Mouse (Mus musculus) regulatory T cell (primary cell): ENCODE data around the gene Rapgef2.

Source experiments
- in situ Hi-C: fragments of 300-600 bp; cut with MboI, MseI; formaldehyde crosslinking; loops from one replicate; pipeline ENCODE4 v1.15.1; 2025; ENCODE audit warnings: high pct_unique_total_duplicates

Gene Rapgef2

GRCm38 (mm10) chr3:79030855-79031254, 255.5 kb downstream of the Rapgef2 start:
- in situ Hi-C loops: no loop called here

GRCm38 (mm10) chr3:79028153-79028878, 258.0 kb downstream of the Rapgef2 start:
- in situ Hi-C loops: no loop called here

DNA sequence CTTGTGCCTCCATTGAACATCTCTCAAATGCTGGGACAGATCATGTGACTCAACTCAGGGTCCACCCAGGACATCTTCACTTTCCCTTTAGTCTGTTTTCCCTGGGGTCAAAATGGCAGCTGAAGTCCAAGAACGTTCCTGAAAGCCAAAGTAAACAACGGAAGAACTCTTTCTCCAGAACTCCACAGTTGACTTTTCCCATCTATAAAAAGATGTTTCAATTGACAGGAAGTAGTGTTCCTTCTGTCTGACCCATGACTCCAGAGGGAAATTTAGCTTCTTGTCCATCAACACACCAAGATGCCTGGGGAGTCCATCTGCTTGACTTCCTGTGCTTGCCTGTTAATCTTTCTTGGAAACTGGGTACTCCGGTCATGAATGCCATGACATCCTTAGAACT, 260.3 kb downstream of the Rapgef2 start:
- in situ Hi-C loops: no loop called here

GRCm38 (mm10) chr3:79023735-79024328, 262.5 kb downstream of the Rapgef2 start:
- in situ Hi-C loops: no loop called here

- in situ Hi-C loops: no loop called here
Observed at GRCm38 (mm10) chr3:79022690-79023089, 263.6 kb downstream of the Rapgef2 start.

- in situ Hi-C loops: no loop called here
Observed at GRCm38 (mm10) chr3:79017440-79017839, 268.9 kb downstream of the Rapgef2 start.

DNA sequence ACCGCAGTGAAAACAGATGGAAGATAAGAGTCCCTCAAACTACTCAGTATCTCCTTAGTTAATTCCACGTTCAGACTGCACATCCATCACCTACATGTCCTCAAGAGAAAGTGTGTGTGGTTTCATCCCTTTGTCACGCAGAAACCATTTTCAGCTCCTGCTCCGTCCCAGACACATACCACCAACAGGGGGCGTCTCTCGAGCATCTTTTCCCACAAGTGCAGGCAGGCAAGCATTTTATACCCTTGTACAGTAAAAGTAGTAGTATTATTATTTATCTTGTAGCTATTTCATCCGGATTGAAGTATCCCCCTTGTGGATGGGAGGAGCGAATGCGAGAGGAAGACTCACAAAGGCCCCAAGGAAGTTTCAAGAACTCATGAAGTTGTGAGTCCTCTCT, 269.5 kb downstream of the Rapgef2 start:
- in situ Hi-C loops: no loop called here

DNA sequence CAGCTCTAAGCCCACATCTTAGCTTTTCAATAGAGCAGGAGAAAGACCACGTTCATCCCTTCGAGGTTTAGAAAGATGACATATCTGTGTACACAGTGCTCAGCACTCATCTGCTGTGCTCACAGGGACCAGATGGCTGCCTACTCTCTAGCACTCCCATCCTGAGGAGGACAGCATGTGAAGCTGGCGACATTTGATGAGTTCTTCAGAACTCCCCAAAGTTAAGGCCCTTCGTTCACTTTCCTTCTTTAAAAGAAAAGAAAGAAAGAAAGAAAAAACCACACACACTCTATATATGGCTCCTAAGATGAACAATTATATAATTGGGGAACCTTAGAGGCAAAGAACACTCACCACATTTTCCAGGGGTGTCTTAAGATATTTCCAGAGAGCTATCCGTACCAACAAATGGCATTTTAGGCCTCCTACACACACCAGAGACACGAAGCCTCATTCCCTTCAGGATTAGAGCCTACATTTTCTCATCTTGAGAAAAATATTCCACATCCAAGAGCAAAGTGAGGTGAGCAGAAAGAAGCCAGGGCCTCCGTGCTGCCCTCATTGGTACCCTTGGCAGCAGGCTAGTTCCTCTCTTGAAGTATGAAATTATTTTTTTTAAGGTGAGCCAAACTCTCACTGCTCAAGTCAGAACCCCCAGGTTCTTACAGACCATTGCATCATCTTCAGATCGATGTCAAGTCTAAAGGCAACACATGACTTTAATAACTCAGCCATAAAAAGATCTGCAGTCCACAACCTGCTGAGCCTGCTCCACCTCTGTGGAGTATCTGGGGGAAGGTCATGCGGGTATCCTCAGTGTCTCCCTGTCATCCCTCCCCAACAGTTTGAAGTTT, 270.5 kb downstream of the Rapgef2 start:
- in situ Hi-C loops: no loop called here
